Mouse (Mus musculus) granulocyte monocyte progenitor cell, adult 5-6 weeks (primary cell): ENCODE results near the gene Ppfia4. TPM values are rescaled to one million over a fixed set of nuclear protein-coding genes. Genes with fewer than 3 reads are reported as not detected.

Experiments
- ATAC-seq: replicated peaks from 2 replicates; pipeline ENCODE4 v1.8.0; 2016; ENCODE audit warnings: mild to moderate bottlenecking, moderate TSS enrichment, inconsistent platforms; ENCODE audit not compliant: poor library complexity, severe bottlenecking
- total RNA-seq, 2 experiments: library from RNA; stranded (forward) in 1 of 2; stranded (reverse) in 1 of 2; fragments of 200-712, 200-1000 nt in 1 of 2; fragments of >200 nt in 1 of 2; fragmentation: Nextera tagmentation in 1 of 2; gene quantifications; 2 replicates each; pipeline ENCODE4 v1.2.3; 2014 to 2017

Ppfia4 gene
- total RNA-seq, 2 experiments from 2014 or later, result 4.6 to 6.4 TPM

DNA sequence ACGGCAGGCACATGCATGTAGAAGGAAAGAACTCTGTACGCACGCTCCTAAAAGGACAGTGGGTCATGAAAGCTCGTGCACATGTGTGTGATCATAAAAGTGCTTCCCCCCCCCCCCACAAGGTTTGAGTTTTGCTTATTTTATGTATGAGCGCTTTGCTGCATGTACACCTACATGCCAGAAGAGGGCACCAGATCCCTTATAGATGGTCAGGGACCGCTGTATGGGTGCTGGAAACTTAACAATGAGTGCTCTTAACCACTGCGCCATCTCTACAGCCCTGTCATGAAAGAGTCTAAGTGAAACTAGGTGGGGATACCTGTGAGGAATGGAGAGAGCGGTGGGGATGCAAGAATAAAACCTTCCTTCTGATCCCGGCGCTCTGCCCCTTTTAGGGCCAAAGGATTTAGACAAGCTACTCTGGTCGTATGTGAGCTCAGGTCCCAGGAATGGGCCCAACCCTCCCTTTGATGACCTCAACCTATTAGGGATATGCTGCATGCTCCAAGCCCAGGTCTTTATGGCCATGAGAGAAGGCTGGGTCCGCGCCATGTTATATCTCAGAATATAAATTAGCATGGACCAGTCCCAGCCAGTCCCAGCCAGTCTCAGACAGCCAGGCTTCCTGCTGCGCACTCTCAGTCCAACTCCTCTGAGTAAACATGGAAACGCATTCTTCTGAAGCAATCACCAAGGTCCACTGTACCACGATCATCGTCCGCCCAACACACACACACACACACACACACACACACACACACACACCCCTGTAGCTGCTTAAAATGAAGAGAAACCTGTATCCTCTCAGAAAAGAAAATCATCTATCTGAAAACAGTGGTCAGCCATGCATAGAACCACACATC, 7.3 kb upstream of the Ppfia4 start:
- ATAC-seq, result no peak

DNA sequence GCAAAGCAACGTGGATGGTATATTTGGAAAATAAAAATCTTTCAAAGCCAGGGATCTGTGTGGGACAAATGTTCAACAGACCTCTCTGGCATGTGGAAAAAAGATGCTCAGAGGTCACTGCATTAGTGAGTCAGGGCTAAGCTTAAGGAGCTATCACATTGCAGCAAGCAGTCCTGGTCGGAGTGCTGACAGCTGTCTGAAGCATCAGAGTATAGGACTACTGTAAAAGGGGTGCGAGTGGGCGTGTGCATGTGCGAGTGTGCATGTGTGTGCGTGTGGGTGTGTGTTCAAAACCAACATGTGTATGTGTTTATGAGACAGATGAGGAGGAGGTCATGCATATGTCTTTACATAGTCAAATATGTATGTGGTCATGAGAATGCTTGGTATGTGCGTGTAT, 6.4 kb upstream of the Ppfia4 start:
- no peak for ATAC-seq

GRCm38 (mm10) chr1:134336958-134337710, 4.4 kb upstream of the Ppfia4 start:
- no peak for ATAC-seq

GRCm38 (mm10) chr1:134335924-134336810, 3.4 kb upstream of the Ppfia4 start:
- ATAC-seq, result no peak

DNA sequence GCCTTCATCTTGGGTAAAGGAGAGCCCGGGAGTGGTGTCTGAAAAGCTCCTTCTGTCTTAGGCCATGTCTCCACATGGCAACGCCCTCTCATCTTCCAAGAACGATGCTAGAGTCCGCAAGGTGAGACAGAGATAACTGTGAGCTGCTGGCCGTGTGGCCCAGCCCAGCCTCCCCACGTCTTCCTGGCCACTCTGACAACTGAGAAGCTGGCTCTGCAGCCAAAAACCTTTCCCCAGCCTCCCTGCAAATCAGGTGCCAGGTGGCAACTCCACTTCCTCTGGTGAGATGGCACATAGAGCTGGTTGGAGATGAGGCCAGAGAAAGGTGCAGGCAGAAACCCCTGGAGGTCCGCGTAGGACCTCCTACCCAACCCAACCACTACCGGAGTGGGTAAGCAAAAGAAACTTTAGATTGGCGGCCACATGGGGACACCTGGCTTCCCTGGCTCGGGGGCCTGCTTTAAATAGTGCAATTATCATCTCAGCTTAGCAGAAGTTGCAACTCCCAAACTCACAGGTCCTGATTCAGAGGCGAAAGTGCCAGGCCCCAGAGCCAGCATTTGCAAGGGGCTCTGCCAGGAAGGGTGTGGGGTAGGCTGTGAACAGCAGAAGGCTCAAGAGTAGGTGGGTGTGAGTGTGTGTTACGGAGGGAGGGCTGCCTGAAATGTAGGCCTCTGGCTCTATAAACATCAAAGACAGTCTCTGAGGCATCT, 2.6 kb upstream of the Ppfia4 start:
- no peak for ATAC-seq

- no peak for ATAC-seq
These were observed 1.5 kb upstream of the Ppfia4 start for GRCm38 (mm10) chr1:134334111-134334827.

DNA sequence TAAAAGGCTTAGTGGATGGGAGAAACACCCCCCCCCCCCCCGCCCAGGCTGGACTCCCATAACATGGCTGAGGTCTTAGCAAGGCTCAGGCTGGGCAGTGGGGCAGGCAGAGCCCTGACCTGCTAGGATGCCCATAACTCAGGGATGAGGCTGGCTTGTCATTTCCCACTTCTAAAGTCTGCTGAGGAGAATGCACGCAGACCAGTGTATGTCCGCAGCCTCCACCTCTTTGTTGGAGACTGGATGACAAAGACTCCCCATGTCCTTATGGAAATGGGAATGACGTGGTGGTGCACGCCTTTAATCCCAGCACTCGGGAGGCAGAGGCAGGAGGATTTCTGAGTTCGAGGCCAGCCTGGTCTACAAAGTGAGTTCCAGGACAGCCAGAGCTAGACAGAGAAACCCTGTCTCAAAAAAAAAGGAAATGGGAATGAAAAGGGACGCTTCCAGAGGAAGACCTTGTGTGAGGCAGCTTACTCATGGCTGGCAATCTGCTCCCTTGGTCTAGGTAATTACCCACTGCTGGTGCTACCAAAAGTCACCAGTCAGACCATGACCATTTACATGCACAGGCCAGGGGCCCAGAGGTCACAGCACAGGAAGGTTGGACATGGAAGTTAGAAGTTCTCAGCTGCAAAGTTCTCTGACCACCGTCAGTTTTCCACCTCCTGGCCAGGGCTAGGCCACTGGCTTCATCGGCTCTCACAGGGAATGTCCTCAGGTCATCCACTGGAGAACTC, 813 bp upstream of the Ppfia4 start:
- no peak for ATAC-seq

DNA sequence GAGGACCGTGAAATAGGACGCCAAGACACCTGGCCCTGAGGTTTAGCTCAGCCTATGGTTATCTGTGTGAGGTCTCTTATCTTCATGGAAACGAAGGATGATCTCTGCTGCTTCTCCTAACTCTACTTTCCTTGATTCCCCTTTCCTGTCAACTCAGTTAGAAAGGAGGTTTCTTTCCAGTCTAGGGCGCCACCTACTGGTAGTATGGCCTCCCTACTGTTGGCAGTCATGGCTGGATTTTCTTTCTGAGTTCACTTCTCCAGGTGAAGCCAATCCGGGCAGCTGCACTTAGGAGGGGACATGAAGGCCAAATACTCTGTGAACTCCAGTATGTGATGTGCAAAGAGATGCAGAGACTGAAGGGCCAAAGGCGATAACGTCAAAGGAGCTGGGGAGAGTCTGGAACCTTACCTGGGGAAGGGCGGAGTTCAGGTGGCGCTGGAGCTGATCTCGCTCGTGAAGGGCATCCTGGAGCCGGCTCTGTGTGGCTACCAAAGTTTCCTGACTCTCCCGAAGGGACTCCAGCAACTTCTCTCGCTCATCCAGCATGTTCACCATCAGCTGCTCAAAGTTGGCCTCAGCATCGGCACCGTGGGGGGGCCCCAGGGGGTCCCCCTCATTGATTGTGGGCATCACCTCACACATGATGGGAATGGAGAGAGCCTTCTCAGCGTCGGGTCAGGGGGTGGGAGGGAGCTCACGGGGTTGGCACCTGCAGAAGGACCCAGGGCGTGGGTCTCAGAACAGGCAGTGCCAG, 671 bp downstream of the Ppfia4 start:
- ATAC-seq, result peak; percentile 48; the same call in 1 of the 2 replicates

- no peak for ATAC-seq
These were observed 5.8 kb downstream of the Ppfia4 start for GRCm38 (mm10) chr1:134326841-134327346.

DNA sequence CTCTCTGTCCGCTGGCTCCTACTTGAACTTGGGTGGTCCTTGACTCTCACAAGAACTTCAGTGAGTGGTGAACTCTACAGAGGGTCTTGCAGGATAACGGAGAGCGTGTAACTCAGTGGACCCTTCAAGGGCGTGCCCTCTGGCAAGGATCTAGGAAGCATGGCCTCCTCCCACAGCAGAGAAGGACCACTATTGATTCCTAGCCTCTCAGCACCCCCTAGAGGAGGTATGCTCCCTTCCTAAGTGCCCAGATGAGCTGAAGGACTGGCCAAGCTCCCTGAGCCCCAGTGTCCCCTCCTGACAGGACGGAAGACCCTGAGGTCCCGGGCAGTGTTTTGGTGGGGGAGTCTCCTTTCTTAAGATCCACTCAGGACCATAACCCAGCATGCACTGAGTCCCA, 10.1 kb downstream of the Ppfia4 start:
- ATAC-seq, result no peak; the same call in 1 of the 2 replicates

GRCm38 (mm10) chr1:134320691-134321301, 11.9 kb downstream of the Ppfia4 start:
- no peak for ATAC-seq

- no peak for ATAC-seq
These were observed 14.5 kb downstream of the Ppfia4 start for GRCm38 (mm10) chr1:134318261-134318660.

GRCm38 (mm10) chr1:134316361-134316760, 16.4 kb downstream of the Ppfia4 start:
- no peak for ATAC-seq

DNA sequence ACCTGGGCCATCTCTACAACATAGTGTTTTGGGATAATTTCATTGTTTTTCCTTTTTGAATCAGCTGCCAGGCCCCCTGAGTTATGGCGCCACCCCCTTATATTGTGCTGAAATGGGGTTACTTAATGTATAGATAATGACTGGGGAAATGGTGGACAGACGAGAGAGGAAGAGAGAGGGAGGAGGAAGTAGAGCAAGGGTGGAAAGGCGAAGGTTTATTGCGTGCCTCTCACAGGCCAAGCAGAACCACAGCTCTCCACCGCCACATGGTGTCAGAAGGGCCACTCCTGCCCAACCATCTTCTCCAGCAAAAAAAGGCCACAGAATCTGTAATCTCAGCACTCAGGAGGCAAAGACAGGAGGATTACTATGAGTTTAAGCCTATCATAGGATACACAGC, 17.5 kb downstream of the Ppfia4 start:
- peak; percentile 65 for ATAC-seq

GRCm38 (mm10) chr1:134311760-134312159, 21.0 kb downstream of the Ppfia4 start:
- ATAC-seq, result no peak

- ATAC-seq, result no peak
These were observed 22.0 kb downstream of the Ppfia4 start for GRCm38 (mm10) chr1:134310729-134311128.

GRCm38 (mm10) chr1:134310291-134310690, 22.4 kb downstream of the Ppfia4 start:
- ATAC-seq, result no peak
